Mouse (Mus musculus) embryonic fibroblast, embryonic 13.5 days (primary cell): ENCODE results near the gene Actrt2. TPM values are rescaled to one million over a fixed set of nuclear protein-coding genes. Genes with fewer than 3 reads are reported as not detected.

Source experiments
- H3K27ac ChIP-seq: 2 replicates; pipeline ENCODE4 v1.5.1; 2012; ENCODE audit warnings: low read length, control low read depth, inconsistent platforms; ENCODE audit not compliant: insufficient read depth
- H3K4me1 ChIP-seq: 2 replicates; pipeline ENCODE4 v1.6.1; 2011; ENCODE audit warnings: low read length; ENCODE audit not compliant: control insufficient read depth, insufficient read depth
- H3K4me3 ChIP-seq: 2 replicates; pipeline ENCODE4 v1.5.1; 2011; ENCODE audit warnings: mild to moderate bottlenecking, control low read depth, low read length; ENCODE audit not compliant: insufficient read depth
- CTCF ChIP-seq: IDR thresholded peaks from 2 replicates; pipeline ENCODE4 v1.5.1; 2011; ENCODE audit warnings: mild to moderate bottlenecking, control low read depth, low read length, moderate library complexity, borderline replicate concordance; ENCODE audit not compliant: insufficient read depth
- POLR2A ChIP-seq: IDR thresholded peaks from 2 replicates; pipeline ENCODE4 v1.6.1; 2011; ENCODE audit warnings: low read depth, mild to moderate bottlenecking, control low read depth, low read length, moderate library complexity
- polyA plus RNA-seq: library from polyadenylated mRNA; stranded (reverse); fragments of >200 nt; gene quantifications from 2 replicates; pipeline ENCODE4 v1.2.4, GENCODE M21; 2011; ENCODE audit warnings: low read depth; ENCODE audit not compliant: missing spikeins, insufficient read length

The Actrt2 gene
- polyA plus RNA-seq, 1 experiment, result not detected

DNA sequence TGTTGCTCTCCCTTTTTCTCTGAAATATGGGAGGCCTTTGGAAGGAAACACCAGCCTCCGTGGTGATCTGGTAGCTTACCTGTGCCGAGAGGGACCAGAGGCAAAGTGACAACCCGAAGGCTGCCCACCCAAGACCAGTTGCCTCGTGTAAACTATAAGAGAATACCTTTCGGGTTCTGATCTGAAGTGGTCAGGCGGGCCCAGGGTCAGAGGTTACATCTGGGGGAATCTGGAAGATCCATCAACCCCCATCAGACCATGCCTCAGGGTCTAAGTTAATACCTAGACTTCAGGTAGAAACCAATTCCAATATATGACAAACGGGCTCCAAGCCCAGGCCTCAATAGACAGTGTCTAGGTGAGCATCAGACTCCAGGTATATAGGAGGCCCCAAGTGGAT, 35.3 kb upstream of the Actrt2 start:
- no peak overlapping the region for H3K4me3 ChIP-seq
- no peaks in the 10 kb centered on the region for H3K4me1 ChIP-seq
- TF ChIP-seq CTCF (no peak), POLR2A (no peak)
- no peak overlapping the region for H3K27ac ChIP-seq

DNA sequence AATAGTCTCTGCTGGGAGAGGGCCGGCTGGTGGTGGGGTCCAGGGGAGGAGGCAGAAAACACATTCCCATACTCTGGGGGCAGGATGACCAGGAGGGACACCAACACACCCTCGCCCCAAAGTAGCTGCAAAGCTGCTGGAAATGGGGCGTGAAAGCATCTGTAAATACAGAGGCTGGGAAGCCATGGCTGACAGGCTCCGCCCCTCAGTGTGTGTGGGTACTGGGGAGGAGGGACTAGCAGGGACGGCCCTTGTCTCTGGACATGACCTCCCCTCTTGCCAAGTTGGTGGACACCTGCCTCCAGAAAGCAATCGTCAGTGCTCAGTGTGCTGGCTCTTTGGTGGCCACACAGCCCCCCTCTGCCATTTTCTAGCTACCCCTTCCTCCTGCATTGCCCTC, 34.5 kb upstream of the Actrt2 start:
- no peaks in the 10 kb centered on the region for H3K4me1 ChIP-seq

DNA sequence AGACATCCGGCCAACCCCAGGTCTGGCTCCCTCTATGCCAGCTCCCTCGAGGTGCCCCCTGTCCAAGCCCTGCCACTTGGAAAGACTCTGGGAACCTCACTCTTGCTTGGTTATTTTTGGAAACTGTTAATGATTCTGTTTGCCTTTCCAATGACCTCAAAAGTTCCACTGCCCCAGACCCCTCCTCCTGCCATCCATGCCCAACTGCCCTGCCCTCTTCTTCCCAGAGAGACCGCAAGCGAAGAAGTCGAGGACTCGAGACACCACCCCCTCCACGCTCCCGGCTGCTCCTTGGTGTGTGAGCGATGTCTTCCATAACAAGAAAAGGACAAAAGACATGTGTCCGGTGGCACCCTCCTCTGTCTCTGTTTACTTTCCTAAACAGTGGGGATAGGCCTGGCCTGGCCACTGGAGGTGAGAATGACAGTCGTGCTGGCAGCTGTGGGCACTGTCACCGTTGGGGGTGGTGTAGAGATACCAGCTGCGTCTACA, 33.3 kb upstream of the Actrt2 start:
- Histone ChIP-seq H3K4me1 (no peaks in the 10 kb centered on the region), H3K4me3 (no peak overlapping the region), H3K27ac (no peak overlapping the region)
- TF ChIP-seq POLR2A, result no peak
- TF ChIP-seq CTCF, result no peak

More for the DNA sequence above, 34.5 kb upstream of the Actrt2 start:
- Histone ChIP-seq H3K27ac (no peak overlapping the region), H3K4me3 (no peak overlapping the region)
- TF ChIP-seq POLR2A, result no peak
- TF ChIP-seq CTCF, result no peak

DNA sequence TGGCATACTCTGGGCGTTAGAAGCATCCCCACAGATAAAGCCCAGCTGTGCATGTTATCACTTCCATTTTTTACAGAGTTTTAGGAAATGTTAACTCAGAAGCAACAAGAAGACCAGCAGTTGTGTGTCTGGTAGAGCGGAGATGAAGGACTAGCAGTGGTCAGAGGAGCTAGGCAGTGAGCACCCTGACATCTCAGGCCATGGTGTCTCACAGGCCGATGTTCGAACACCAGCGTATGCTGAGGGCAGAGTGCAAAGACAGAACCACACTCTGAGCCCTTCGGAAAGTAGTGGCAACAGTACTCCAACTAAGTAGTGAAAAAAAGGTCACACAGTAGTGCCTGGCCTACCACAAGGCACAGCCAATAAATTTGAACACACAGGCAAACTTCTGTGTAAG, 32.8 kb upstream of the Actrt2 start:
- H3K27ac ChIP-seq, result no peak overlapping the region
- H3K4me1 ChIP-seq, result no peaks in the 10 kb centered on the region
- no peak overlapping the region for H3K4me3 ChIP-seq
- TF ChIP-seq POLR2A, result no peak
- TF ChIP-seq CTCF, result no peak

DNA sequence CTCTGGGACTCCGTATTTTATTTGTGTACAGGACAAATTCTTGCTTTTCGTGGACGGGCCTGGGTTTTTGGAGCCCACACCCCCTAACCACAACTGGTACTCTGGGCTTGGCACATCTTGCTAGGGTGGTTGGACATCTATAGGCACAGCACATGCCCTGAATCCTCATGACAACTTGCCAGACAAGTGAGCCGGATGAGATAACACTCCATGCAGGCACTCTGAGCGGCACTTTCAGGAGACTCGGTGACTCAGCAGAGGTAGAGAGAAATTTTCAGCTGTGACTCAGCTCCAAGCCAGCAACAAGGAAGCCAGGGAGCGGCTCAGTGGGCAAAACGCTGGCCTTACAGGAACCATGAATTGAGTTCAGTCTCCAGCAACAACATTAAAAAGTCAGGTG, 31.6 kb upstream of the Actrt2 start:
- TF ChIP-seq POLR2A, result no peak
- TF ChIP-seq CTCF, result no peak
- Histone ChIP-seq H3K4me1 (no peaks in the 10 kb centered on the region), H3K4me3 (no peak overlapping the region), H3K27ac (no peak overlapping the region)

DNA sequence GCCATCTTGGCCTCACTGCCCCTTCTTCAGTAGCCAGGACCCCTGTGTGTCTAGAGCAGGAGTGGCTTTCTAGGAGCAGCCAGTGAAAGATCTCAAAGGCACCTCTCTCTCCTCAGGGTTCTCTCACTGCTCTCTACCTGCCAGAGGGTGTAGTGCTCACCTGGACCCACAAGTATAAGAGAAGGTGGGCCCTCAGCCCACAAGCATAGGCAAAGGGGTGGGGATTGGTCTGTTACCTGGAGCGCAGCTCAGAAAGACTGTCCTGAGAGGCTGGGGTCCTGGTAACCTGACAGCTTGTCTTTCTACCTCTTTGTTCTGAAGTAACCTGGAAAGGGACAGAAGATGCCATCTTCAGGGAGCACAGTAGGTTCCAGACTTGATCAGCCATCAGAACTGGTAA, 31.0 kb upstream of the Actrt2 start:
- Histone ChIP-seq H3K27ac (no peak overlapping the region), H3K4me1 (no peaks in the 10 kb centered on the region)
- TF ChIP-seq CTCF (no peak), POLR2A (no peak)

DNA sequence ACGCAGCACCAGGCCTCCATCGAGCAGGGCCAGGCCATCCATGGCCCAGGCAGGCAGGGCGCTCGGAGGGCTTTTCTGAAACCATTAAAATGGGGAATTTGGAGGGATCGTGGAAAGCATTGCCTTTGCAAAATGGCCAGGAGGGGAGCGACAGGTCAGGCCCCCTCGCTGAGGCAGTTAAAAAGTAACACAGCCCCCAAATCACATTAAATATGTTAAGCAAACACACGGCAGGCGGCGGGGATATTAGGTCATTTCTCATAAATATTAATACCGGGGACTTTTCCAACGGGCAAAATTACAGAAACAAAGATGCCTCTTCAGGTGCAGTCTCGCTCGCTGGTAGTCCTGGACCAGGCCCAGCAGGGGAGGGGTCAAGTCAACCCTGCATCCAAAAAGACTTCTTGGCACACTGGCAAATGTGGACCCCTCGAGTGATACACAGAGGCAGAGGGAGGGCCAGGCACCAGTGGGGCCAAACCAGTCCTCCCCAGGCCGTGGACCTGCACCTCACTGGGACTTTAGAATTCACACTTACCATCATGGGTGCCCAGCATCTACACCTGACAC, 30.4 kb upstream of the Actrt2 start:
- TF ChIP-seq CTCF, result no peak
- TF ChIP-seq POLR2A, result no peak
- no peak overlapping the region for H3K4me3 ChIP-seq
- H3K27ac ChIP-seq, result no peak overlapping the region
- no peaks in the 10 kb centered on the region for H3K4me1 ChIP-seq

More for the DNA sequence above, 31.0 kb upstream of the Actrt2 start:
- no peak overlapping the region for H3K4me3 ChIP-seq

DNA sequence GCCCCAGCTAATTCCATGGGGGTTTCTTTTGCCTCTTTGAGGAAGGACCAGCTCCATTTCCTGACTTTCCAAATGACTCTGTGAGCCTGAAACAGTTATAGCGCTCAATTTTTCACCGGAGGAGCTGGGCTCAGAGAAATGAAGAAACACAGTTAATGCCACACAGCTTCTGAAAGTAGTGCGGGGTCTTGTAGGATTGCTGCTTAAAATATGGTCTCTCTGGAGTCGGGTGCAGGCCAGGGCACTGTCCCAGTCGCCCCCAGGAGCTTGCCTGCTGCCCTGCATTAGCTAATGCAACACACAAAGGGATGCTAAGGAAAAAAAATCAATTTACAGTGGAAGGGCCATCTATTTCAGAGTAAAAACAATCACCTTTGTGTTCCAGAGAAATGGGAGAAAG, 29.8 kb upstream of the Actrt2 start:
- TF ChIP-seq CTCF, result no peak
- TF ChIP-seq POLR2A, result no peak
- Histone ChIP-seq H3K4me3 (no peak overlapping the region), H3K4me1 (no peaks in the 10 kb centered on the region), H3K27ac (no peak overlapping the region)

DNA sequence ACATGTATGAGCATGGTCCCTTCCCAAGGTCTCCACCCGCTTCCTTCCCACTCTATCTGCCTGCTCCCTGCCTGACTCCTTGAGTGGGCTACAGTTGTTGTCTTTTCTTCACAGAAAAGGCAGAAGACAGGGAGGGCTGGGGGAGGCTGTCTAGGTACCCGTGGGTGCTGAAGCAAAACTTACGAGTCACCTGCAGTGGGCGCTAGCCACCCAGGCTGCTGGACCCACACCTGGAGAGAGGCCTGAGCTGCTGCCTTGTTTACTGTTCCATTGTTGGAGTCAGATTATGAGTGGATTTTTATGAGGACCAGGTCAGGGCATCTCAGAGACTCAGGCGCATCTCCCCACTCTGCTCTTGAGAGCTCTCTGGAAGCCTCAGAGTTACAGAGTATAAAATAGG, 28.9 kb upstream of the Actrt2 start:
- Histone ChIP-seq H3K4me3 (no peak overlapping the region), H3K4me1 (no peaks in the 10 kb centered on the region), H3K27ac (no peak overlapping the region)
- no peak for TF ChIP-seq CTCF
- no peak for TF ChIP-seq POLR2A

DNA sequence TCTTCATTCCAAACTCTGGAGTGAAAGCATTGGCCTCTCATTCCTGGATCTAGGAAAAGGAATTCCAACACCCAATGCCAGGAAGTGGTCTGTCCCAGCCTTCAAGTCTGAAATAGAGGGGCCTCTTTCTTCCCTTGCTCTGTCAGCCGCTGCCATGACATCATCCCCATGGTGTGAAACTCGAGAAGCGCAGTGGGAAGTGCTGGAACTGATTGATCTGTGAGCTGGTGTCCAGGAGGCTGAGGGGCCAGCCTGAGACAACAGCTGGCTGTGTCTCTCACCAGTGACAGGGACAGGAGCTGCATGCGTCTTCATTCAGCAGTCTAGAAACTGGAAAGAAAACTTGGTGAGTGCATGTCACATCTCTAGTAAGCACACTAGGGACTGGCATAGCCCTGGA, 28.5 kb upstream of the Actrt2 start:
- no peaks in the 10 kb centered on the region for H3K4me1 ChIP-seq
- no peak overlapping the region for H3K27ac ChIP-seq
- no peak overlapping the region for H3K4me3 ChIP-seq
- TF ChIP-seq POLR2A, result no peak
- no peak for TF ChIP-seq CTCF
